Mouse (Mus musculus) liver, embryonic 16.5 days (tissue): ENCODE results near the gene Zfp661. TPM values are rescaled to one million over a fixed set of nuclear protein-coding genes. Genes with fewer than 3 reads are reported as not detected.
A peak's percentile ranks its signal among the peaks of the same experiment; 100 is the strongest.
"Not testable (repeated sequence)": the region's sequence is repeated elsewhere in the genome, so short reads cannot be mapped to it uniquely, and the experiment has no call there.

Source experiments
- ATAC-seq: fragments of 200-750 bp; cut with Nextera tagmentation; 2 replicates; pipeline ENCODE4 v1.8.0; 2017; ENCODE audit warnings: low read depth, mild to moderate bottlenecking, moderate number of reproducible peaks, moderate library complexity
- H3K27ac ChIP-seq: fragments of 300-500 bp; sonication (generic); 2 replicates; pipeline ENCODE4 v1.5.1; 2014; ENCODE audit warnings: mild to moderate bottlenecking, low read length
- H3K27me3 ChIP-seq: fragments of 300-500 bp; sonication (generic); 2 replicates; pipeline ENCODE4 v1.6.1; 2014; ENCODE audit warnings: low read depth, low read length, mixed read lengths; ENCODE audit not compliant: control insufficient read depth, insufficient read depth
- H3K36me3 ChIP-seq: fragments of 300-500 bp; sonication (generic); 2 replicates; pipeline ENCODE4 v1.6.1; 2014; ENCODE audit warnings: mild to moderate bottlenecking; ENCODE audit not compliant: control insufficient read depth, insufficient read depth
- H3K4me1 ChIP-seq: fragments of 300-500 bp; sonication (generic); 2 replicates; pipeline ENCODE4 v1.6.1; 2014; ENCODE audit warnings: low read depth, low read length, mixed read lengths; ENCODE audit not compliant: control insufficient read depth
- H3K4me2 ChIP-seq: fragments of 300-500 bp; sonication (generic); 2 replicates; pipeline ENCODE4 v1.6.1; 2014; ENCODE audit warnings: low read depth, low read length, mixed read lengths
- H3K4me3 ChIP-seq: fragments of 300-500 bp; sonication (generic); 2 replicates; pipeline ENCODE4 v1.5.1; 2014; ENCODE audit warnings: low read depth, mild to moderate bottlenecking, low read length
- H3K9ac ChIP-seq: fragments of 300-500 bp; sonication (generic); 2 replicates; pipeline ENCODE4 v1.6.1; 2014; ENCODE audit warnings: low read depth, low read length
- H3K9me3 ChIP-seq: fragments of 300-500 bp; sonication (generic); replicated peaks from 2 replicates; pipeline ENCODE4 v1.6.1; 2016; ENCODE audit warnings: low read length; ENCODE audit not compliant: control insufficient read depth
- WGBS: fragments of 180-500 bp; shearing (Covaris S2); extraction: QIAGEN DNeasy Blood & Tissue Kit; methylation state at CpG from one replicate; pipeline ENCODE4 v1.1.7; 2014; ENCODE audit not compliant: insufficient replicate concordance; 5-methylcytosine and 5-hydroxymethylcytosine counted together
- polyA plus RNA-seq: library from polyadenylated mRNA; unstranded; fragments of >200 nt; fragmentation: Nextera tagmentation; extraction: Ambion mirVana; gene quantifications from 2 replicates; pipeline ENCODE4 v1.2.1, GENCODE M21; 2015

Gene Zfp661
- polyA plus RNA-seq, 1 experiment from 2014 or later, result 1.0 TPM

GRCm38 (mm10) chr2:127612288-127612687, 25.4 kb upstream of the Zfp661 start:
- no peak for ATAC-seq
- H3K27ac ChIP-seq, result no peak overlapping the region

GRCm38 (mm10) chr2:127611386-127611785, 24.5 kb upstream of the Zfp661 start:
- Histone ChIP-seq H3K27me3 (no peaks in the 10 kb centered on the region), H3K36me3 (no peaks in the 10 kb centered on the region), H3K4me3 (no peak overlapping the region), H3K4me1 (no peaks in the 10 kb centered on the region), H3K9me3 (no peaks in the 10 kb centered on the region), H3K27ac (no peak overlapping the region), H3K4me2 (no peak overlapping the region), H3K9ac (no peak overlapping the region)
- 39% methylated on average over 4 of the region's 4 CpGs for WGBS
- ATAC-seq, result no peak

More at GRCm38 (mm10) chr2:127612288-127612687, 25.4 kb upstream of the Zfp661 start:
- no peaks in the 10 kb centered on the region for H3K9me3 ChIP-seq
- H3K4me2 ChIP-seq, result no peak overlapping the region
- H3K27me3 ChIP-seq, result no peaks in the 10 kb centered on the region
- no peak overlapping the region for H3K4me3 ChIP-seq
- 64% methylated on average over 4 of the region's 4 CpGs for WGBS
- no peaks in the 10 kb centered on the region for H3K36me3 ChIP-seq
- no peak overlapping the region for H3K9ac ChIP-seq
- no peaks in the 10 kb centered on the region for H3K4me1 ChIP-seq

DNA sequence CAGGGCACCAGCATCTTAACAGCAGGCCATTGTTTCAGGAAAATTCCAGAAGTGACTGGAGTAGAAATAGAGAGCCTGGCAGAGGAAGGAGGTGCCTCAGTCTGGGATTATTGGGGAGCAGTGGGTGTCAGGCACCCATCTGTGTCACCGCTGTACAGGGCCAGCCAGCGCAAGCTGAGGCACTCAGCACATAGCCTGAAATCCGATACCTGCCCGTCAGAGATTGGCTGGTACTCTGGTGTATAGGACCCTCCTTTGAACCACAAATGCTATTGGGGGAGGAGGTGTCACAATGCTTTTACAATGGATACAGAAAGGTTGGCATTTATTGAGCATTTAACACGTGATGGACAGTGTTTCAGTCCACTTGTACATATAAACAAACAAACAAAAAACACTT, 22.1 kb upstream of the Zfp661 start:
- H3K36me3 ChIP-seq, result peaks cover 2% of the 10 kb centered on the region; the same call in 1 of the 2 replicates
- 29% methylated on average over 5 of the region's 5 CpGs for WGBS
- H3K9me3 ChIP-seq, result no peaks in the 10 kb centered on the region
- H3K4me1 ChIP-seq, result no peaks in the 10 kb centered on the region
- H3K4me3 ChIP-seq, result no peak overlapping the region
- no peak overlapping the region for H3K9ac ChIP-seq
- no peak for ATAC-seq
- H3K27ac ChIP-seq, result no peak overlapping the region
- H3K27me3 ChIP-seq, result no peaks in the 10 kb centered on the region
- H3K4me2 ChIP-seq, result no peak overlapping the region

DNA sequence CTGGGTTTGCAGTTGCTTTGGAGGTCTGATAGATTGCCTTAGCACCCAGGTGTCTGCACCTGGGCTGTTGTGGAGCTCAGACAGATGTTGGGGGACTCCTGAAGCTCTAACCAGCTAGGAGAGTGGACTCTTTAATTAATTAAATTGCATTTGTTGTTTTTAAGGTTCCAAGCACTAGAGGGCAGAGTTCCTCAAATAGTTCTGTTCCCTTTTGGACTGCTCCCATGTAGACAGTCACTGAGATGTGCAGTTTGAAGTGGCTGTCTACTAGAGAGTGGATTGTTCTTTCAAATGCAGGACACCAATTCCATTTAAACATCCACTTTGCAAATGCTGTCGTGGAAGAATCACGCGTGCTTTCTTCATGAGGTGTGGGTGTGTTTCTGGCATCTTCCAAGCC, 21.3 kb upstream of the Zfp661 start:
- Histone ChIP-seq H3K9me3 (no peaks in the 10 kb centered on the region), H3K27ac (no peak overlapping the region), H3K4me3 (no peak overlapping the region), H3K4me1 (no peaks in the 10 kb centered on the region), H3K4me2 (no peak overlapping the region), H3K36me3 (peaks cover 3% of the 10 kb centered on the region; the same call in 1 of the 2 replicates), H3K9ac (no peak overlapping the region), H3K27me3 (no peaks in the 10 kb centered on the region)
- 28% methylated on average over 3 of the region's 3 CpGs for WGBS
- no peak for ATAC-seq

- Histone ChIP-seq H3K4me1 (no peaks in the 10 kb centered on the region), H3K27me3 (no peaks in the 10 kb centered on the region), H3K9ac (no peak overlapping the region), H3K9me3 (no peaks in the 10 kb centered on the region), H3K36me3 (peaks cover 7% of the 10 kb centered on the region; the same call in 1 of the 2 replicates), H3K4me2 (no peak overlapping the region), H3K4me3 (no peak overlapping the region), H3K27ac (no peak overlapping the region)
- WGBS, result 69% methylated on average over 3 of the region's 3 CpGs
- ATAC-seq, result no peak
Measured at GRCm38 (mm10) chr2:127605203-127605602, 18.3 kb upstream of the Zfp661 start.

DNA sequence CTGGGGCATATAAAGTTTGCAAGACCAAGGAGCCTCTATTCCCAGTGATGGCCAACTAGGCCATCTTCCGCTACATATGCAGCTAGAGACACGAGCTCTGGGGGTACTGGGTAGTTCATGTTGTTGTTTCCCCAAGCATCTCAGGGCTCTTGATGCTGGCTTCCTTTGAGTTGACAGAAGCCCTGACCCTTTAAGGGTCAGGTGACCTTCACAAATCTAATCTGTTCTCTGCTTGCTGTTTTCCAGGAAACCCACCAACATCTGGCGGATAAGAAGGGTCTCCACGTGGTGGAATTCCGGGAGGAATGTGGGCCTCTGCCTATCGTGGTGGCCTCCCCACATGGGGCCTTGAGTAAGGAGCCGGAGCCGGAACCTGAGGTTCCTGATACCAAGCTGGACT, 16.5 kb upstream of the Zfp661 start:
- H3K9ac ChIP-seq, H3K36me3 ChIP-seq, H3K27ac ChIP-seq, H3K4me2 ChIP-seq, H3K4me3 ChIP-seq, H3K4me1 ChIP-seq, H3K9me3 ChIP-seq, H3K27me3 ChIP-seq: not testable (repeated sequence)
- 72% methylated on average over 6 of the region's 8 CpGs for WGBS
- peak; percentile 35; the same call in 1 of the 2 replicates for ATAC-seq

DNA sequence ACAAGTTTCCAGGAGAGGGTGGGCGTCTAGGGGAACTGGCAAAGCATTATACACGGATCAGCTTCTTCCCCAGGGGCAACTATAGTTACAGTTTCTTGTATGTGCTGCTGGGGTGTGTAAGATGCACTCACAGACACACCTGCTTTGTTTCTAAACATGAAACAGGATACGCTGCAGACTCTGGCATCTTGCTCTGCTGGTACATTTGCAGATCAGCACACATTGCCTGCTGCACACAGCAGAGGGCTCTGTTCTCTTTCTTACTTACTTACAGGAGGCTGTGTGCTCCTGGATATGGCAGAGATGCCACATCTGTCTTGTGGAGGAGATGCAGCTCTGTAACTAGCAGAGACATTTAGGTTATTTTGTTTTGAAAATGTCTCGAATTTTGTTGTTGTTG, 3.9 kb upstream of the Zfp661 start:
- no peaks in the 10 kb centered on the region for H3K27me3 ChIP-seq
- H3K9ac ChIP-seq, result no peak overlapping the region
- ATAC-seq, result no peak
- peaks cover 3% of the 10 kb centered on the region; the same call in 1 of the 2 replicates for H3K36me3 ChIP-seq
- WGBS, result 58% methylated on average over 4 of the region's 4 CpGs
- no peaks in the 10 kb centered on the region for H3K9me3 ChIP-seq
- peaks cover 19% of the 10 kb centered on the region for H3K4me1 ChIP-seq
- H3K4me3 ChIP-seq, result no peak overlapping the region
- H3K27ac ChIP-seq, result no peak overlapping the region
- H3K4me2 ChIP-seq, result no peak overlapping the region

GRCm38 (mm10) chr2:127590204-127590603, 3.3 kb upstream of the Zfp661 start:
- H3K9ac ChIP-seq, result no peak overlapping the region
- H3K4me1 ChIP-seq, result peaks cover 19% of the 10 kb centered on the region
- 67% methylated on average over 15 of the region's 15 CpGs for WGBS
- no peak for ATAC-seq
- no peak overlapping the region for H3K4me2 ChIP-seq
- H3K27me3 ChIP-seq, result no peaks in the 10 kb centered on the region
- no peak overlapping the region for H3K27ac ChIP-seq
- no peak overlapping the region for H3K4me3 ChIP-seq
- no peaks in the 10 kb centered on the region for H3K9me3 ChIP-seq
- peaks cover under 1% of the 10 kb centered on the region; the same call in 1 of the 2 replicates for H3K36me3 ChIP-seq

- WGBS, result 72% methylated on average over 9 of the region's 9 CpGs
- no peaks in the 10 kb centered on the region for H3K27me3 ChIP-seq
Measured at GRCm38 (mm10) chr2:127588897-127589296, 2.0 kb upstream of the Zfp661 start.

More at GRCm38 (mm10) chr2:127588897-127589296, 2.0 kb upstream of the Zfp661 start:
- H3K9ac ChIP-seq, result no peak overlapping the region
- ATAC-seq, result no peak
- no peaks in the 10 kb centered on the region; the same call in 1 of the 2 replicates for H3K36me3 ChIP-seq
- no peak overlapping the region for H3K27ac ChIP-seq
- H3K4me2 ChIP-seq, result no peak overlapping the region
- no peaks in the 10 kb centered on the region for H3K9me3 ChIP-seq
- no peak overlapping the region for H3K4me3 ChIP-seq
- H3K4me1 ChIP-seq, result peaks cover 27% of the 10 kb centered on the region
